Mouse (Mus musculus) ES-E14 (cell line): Measurements from ENCODE around the gene Pax8. TPM values are rescaled to one million over a fixed set of nuclear protein-coding genes. Genes with fewer than 3 reads are reported as not detected.

Experiments
- DNase-seq: peaks from one replicate; pipeline ENCODE4 v3.0.0-alpha.2; 2013; ENCODE audit warnings: low read depth, low spot score
- H3K27ac ChIP-seq: 2 replicates; pipeline ENCODE4 v1.5.1; 2012; ENCODE audit warnings: low read depth, mild to moderate bottlenecking, low read length, moderate library complexity, mixed read lengths; ENCODE audit not compliant: poor library complexity, insufficient read depth, severe bottlenecking
- H3K36me3 ChIP-seq: 2 replicates; pipeline ENCODE4 v1.6.1; 2012; ENCODE audit warnings: mild to moderate bottlenecking, low read length, moderate library complexity, mixed read lengths; ENCODE audit not compliant: control insufficient read depth, poor library complexity, insufficient read depth, severe bottlenecking
- H3K4me1 ChIP-seq, 2 experiments: fragments of 150-350 bp in 1 of 2; sonication (generic) in 1 of 2; 2 replicates each; pipeline ENCODE4 v1.6.1; 2012; ENCODE audit warnings: low read length in 2 of 2, mild to moderate bottlenecking in 1 of 2, mixed read lengths in 1 of 2; ENCODE audit not compliant: control insufficient read depth in 2 of 2, insufficient read depth in 2 of 2, poor library complexity in 1 of 2
- H3K4me3 ChIP-seq, 2 experiments: fragments of 150-350 bp in 1 of 2; sonication (generic) in 1 of 2; 2 replicates each; pipeline ENCODE4 v1.5.1; 2012; ENCODE audit warnings: low read length in 2 of 2, low read depth in 1 of 2, mild to moderate bottlenecking in 1 of 2, mixed read lengths in 1 of 2; ENCODE audit not compliant: insufficient read depth in 1 of 2, poor library complexity in 1 of 2, severe bottlenecking in 1 of 2
- H3K9ac ChIP-seq: 2 replicates; pipeline ENCODE4 v1.6.1; 2012; ENCODE audit warnings: low read depth, mild to moderate bottlenecking, low read length, mixed read lengths; ENCODE audit not compliant: poor library complexity, insufficient read depth, severe bottlenecking
- H3K9me3 ChIP-seq: fragments of 150-350 bp; sonication (generic); 2 replicates; pipeline ENCODE4 v1.6.1; 2012; ENCODE audit warnings: low read depth, mild to moderate bottlenecking, low read length; ENCODE audit not compliant: control insufficient read depth, insufficient read depth
- CHD2 ChIP-seq: IDR thresholded peaks from 2 replicates; pipeline ENCODE4 v1.6.1; 2014; ENCODE audit warnings: mild to moderate bottlenecking, low read depth, low read length, inconsistent platforms
- HCFC1 ChIP-seq: IDR thresholded peaks from 2 replicates; pipeline ENCODE4 v1.6.1; 2012; ENCODE audit warnings: low read length, inconsistent platforms, borderline replicate concordance; ENCODE audit not compliant: insufficient read depth
- MAFK ChIP-seq: IDR thresholded peaks from 2 replicates; pipeline ENCODE4 v1.6.1; 2014; ENCODE audit warnings: mild to moderate bottlenecking, low read depth, low read length, inconsistent platforms; ENCODE audit not compliant: insufficient read depth
- ZC3H11A ChIP-seq: IDR thresholded peaks from 2 replicates; pipeline ENCODE4 v1.6.1; 2012; ENCODE audit warnings: low read depth, mild to moderate bottlenecking, inconsistent platforms, low read length, borderline replicate concordance
- ZNF384 ChIP-seq: IDR thresholded peaks from 2 replicates; pipeline ENCODE4 v1.6.1; 2012; ENCODE audit warnings: low read depth, low read length, inconsistent platforms
- in situ Hi-C, 2 experiments: fragments of 600-800 bp; cut with MboI; formaldehyde crosslinking; loops; one replicate each; pipeline ENCODE4 v1.15.1; 2025; ENCODE audit warnings: low sequenced_read_pairs in 2 of 2, inconsistent platforms in 1 of 2; ENCODE audit not compliant: unreplicated experiment in 2 of 2
- total RNA-seq: library from RNA; depleted of rRNA; stranded (reverse); fragments of 300-350 nt; gene quantifications from 2 replicates; pipeline ENCODE4 v1.2.3, GENCODE M21; 2012

Gene Pax8
- total RNA-seq, 1 experiment, result 1.5 TPM

DNA sequence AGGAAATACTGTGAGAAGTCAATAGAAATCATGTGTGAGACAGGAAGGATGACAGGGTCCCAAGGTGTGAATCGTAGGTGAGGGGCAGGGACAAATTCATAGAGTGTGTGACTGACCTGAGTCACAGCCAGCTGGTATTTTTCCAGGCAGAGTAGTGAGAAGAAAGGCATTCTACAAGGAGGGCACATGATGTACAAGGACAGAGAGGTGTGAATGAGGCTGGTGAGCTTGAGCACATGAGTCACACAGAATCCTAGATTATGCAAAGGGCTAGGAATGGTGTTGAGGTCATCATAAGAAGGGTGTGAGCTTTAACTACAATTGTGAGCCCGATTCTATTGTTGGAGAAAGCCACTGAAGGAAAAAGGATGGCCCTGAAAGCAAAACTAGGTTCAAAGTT is 35.3 kb downstream of the Pax8 start:
- H3K9me3 ChIP-seq, result no peaks in the 10 kb centered on the region
- H3K36me3 ChIP-seq, result no peaks in the 10 kb centered on the region
- no peak overlapping the region for H3K27ac ChIP-seq
- TF ChIP-seq ZC3H11A (no peak), HCFC1 (no peak)
- in situ Hi-C loops, result no loop called here
- DNase-seq, result no peak
- no peak overlapping the region for H3K4me3 ChIP-seq
- peaks cover 9 to 19% of the 10 kb centered on the region in 2 experiments for H3K4me1 ChIP-seq
- no peak overlapping the region for H3K9ac ChIP-seq

- Histone ChIP-seq H3K4me1 (peaks cover 0 to 2% of the 10 kb centered on the region in 2 experiments; a peak in 1 of 4 replicates), H3K36me3 (no peaks in the 10 kb centered on the region), H3K9me3 (no peaks in the 10 kb centered on the region), H3K27ac (no peak overlapping the region), H3K4me3 (no peak overlapping the region), H3K9ac (no peak overlapping the region)
- DNase-seq, result no peak
- TF ChIP-seq ZNF384, result no peak
- TF ChIP-seq HCFC1, result no peak
- TF ChIP-seq CHD2, result no peak
- no peak for TF ChIP-seq MAFK
- TF ChIP-seq ZC3H11A, result no peak
- in situ Hi-C loops, result no loop called here
These were observed 39.7 kb downstream of the Pax8 start for GRCm38 (mm10) chr2:24435699-24436098.

GRCm38 (mm10) chr2:24434670-24435069 is 40.7 kb downstream of the Pax8 start:
- Histone ChIP-seq H3K27ac (no peak overlapping the region), H3K4me3 (no peak overlapping the region), H3K9ac (no peak overlapping the region), H3K4me1 (peaks cover 0 to 2% of the 10 kb centered on the region in 2 experiments; a peak in 1 of 4 replicates), H3K9me3 (no peaks in the 10 kb centered on the region), H3K36me3 (no peaks in the 10 kb centered on the region)
- TF ChIP-seq ZNF384 (no peak), MAFK (no peak), CHD2 (no peak), ZC3H11A (no peak), HCFC1 (no peak)
- no peak for DNase-seq
- in situ Hi-C loops, result no loop called here

DNA sequence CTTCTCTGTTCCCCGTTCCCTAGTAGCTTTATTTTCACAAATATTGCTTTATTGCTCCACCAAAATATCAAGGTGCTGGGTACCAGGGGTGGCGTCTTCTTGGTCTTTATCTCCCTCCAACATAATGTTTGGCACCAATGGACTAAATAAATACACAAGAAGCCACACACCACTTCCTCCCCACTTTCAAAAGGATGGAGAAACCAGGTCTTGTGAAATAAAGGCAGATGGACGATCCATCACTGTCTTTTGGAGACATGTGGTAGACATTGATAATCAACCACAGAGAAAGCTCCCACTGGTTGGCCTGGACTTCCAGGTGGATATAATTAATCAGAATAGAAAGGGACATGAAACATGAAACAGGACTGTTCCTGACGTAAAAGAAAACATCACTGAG is 45.6 kb downstream of the Pax8 start:
- no peak overlapping the region for H3K9ac ChIP-seq
- in situ Hi-C loops, result no loop called here
- no peak overlapping the region for H3K27ac ChIP-seq
- H3K4me3 ChIP-seq, result no peak overlapping the region
- TF ChIP-seq HCFC1, result no peak
- no peak for TF ChIP-seq ZC3H11A
- TF ChIP-seq CHD2, result no peak
- no peak for TF ChIP-seq ZNF384
- TF ChIP-seq MAFK, result no peak
- no peaks in the 10 kb centered on the region for H3K36me3 ChIP-seq
- no peak for DNase-seq
- H3K4me1 ChIP-seq, result no peaks in the 10 kb centered on the region
- H3K9me3 ChIP-seq, result no peaks in the 10 kb centered on the region
